Mouse (Mus musculus) brain, embryonic 14.5 days (tissue): Measurements from ENCODE around the gene Relt. TPM values are rescaled to one million over a fixed set of nuclear protein-coding genes. Genes with fewer than 3 reads are reported as not detected.

Experiments used
- DNase-seq: peaks from one replicate; pipeline ENCODE4 v3.0.0-alpha.2; 2011; ENCODE audit warnings: low read depth
- CTCF ChIP-seq: fragments of 200-500 bp; IDR thresholded peaks from 2 replicates; pipeline ENCODE4 v1.5.1; 2012; ENCODE audit warnings: inconsistent platforms, mild to moderate bottlenecking, moderate library complexity, borderline replicate concordance; ENCODE audit not compliant: insufficient read depth, insufficient read length; ENCODE audit errors: extremely low read depth
- POLR2A ChIP-seq: fragments of 200-500 bp; IDR thresholded peaks from 2 replicates; pipeline ENCODE4 v1.6.1; 2012; ENCODE audit warnings: mild to moderate bottlenecking, inconsistent platforms, borderline replicate concordance; ENCODE audit not compliant: poor library complexity, insufficient read depth, insufficient read length, severe bottlenecking; ENCODE audit errors: extremely low read depth
- polyA plus RNA-seq: library from polyadenylated mRNA; depleted of rRNA; stranded (reverse); fragments of >200 nt; gene quantifications from 2 replicates; pipeline ENCODE4 v1.2.3, GENCODE M21; 2012

Relt gene
- polyA plus RNA-seq, 1 experiment, result 6.2 TPM

DNA sequence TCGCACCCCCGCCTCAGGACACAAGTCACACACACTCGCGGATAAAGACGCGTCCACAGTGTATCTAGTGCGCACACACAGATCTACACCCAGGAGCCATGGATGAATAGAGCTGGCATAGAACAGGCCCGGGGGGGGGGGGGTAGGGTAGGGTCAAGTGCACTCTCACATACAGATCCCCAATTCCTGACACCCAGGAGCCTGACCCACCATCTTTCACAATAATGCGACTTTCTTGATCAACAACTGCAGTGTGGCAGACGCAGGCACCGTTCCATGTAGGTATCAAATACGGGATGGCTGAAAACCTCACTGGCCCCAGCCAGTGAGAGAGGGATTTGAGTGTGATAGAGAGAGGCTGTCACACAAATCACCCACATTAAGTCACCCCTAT, 31.6 kb upstream of the Relt start:
- no peak for DNase-seq
- TF ChIP-seq CTCF (no peak), POLR2A (no peak)

- TF ChIP-seq CTCF (no peak), POLR2A (peak; percentile 72)
- peak; percentile 78 for DNase-seq
Measured at GRCm38 (mm10) chr7:100894057-100894832, 31.0 kb upstream of the Relt start.

- TF ChIP-seq CTCF (no peak), POLR2A (no peak)
- DNase-seq, result peak; percentile 66
Measured at GRCm38 (mm10) chr7:100893249-100894056, 30.2 kb upstream of the Relt start.

DNA sequence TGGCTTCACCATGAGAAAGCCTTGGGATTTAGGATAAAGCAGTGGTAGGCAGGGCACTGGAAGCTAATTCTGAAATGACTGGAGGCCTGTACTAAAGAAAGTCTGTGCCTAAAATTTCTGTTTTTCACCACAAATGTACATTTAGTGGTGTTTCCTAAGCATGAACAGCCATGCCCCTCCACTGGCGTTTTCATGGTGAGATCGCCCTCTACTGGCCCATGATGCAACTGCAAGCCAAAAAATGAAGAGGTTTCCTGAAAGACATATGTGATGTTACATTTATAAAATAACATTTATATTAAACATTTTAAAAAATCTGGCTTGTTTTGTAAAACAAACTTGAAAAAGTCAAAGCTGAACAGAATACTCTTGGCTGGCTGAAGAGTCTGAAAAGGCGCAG, 23.3 kb upstream of the Relt start:
- DNase-seq, result peak; percentile 72
- peak; percentile 88 for TF ChIP-seq CTCF
- TF ChIP-seq POLR2A, result no peak

DNA sequence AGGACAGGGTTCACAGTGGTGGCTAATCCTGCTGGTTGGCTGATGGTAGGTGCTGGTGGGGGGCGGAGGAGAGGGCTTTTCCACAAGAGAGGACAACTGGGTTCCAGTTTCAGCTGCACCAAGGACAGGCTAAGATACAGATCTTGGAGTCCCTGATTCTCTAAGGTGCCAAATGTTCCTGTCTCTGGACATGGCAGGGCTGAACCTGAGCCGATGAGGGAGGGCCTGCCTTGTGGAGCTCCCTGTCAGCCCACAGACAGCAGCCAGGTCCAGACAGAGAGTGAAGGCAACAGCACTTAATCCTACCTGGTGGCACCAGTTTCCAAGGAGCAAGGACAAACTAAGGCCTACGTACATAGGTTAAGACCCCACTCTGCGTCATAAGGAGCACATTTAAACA, 21.2 kb upstream of the Relt start:
- TF ChIP-seq CTCF, result no peak
- TF ChIP-seq POLR2A, result no peak
- DNase-seq, result no peak

DNA sequence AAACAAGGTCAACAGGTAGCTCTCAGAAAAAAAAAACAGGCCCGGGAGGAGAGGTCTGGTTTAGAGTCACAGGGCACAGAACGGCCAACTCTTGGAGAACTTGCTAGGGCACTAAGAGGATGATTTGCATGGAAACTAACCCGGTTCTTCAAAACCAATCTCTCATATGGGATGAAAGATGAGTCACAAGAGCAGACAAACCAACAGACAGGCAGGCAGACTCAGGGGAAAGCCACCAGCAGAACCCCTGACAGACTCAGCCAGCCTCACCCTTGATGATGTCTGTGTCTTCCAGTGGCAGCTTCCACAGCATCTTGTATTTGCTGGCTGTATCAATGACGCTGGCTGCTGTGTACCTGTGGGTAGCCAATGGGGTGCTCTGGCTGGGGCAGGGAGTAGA, 18.7 kb upstream of the Relt start:
- DNase-seq, result no peak
- no peak for TF ChIP-seq CTCF
- no peak for TF ChIP-seq POLR2A

- no peak for TF ChIP-seq CTCF
- no peak for DNase-seq
Measured at GRCm38 (mm10) chr7:100881531-100881930, 18.3 kb upstream of the Relt start.

GRCm38 (mm10) chr7:100879595-100879994, 16.3 kb upstream of the Relt start:
- TF ChIP-seq POLR2A (no peak), CTCF (peak; percentile 57)
- DNase-seq, result peak; percentile 55

- TF ChIP-seq POLR2A (no peak), CTCF (no peak)
- no peak for DNase-seq
Measured at GRCm38 (mm10) chr7:100876771-100877170, 13.5 kb upstream of the Relt start.

DNA sequence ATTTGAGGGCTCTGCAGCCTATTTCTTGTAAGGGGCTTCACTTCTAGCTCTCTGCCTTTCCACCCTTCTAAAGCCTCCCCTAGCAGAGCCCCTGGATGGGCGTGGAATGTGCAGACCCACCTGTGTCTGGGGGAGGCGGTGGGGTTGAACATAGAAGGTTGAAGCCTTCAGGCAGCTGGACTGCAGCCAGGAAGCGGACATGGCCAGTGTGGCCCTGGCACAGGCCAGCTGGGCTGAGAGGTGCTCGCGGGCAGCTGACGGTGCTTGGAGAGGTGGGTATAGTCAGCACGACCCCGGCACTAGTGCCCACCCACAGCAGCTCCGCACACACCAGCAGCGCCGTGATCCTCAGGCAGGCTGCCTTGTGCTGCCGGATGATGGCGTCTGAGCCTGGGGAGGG, 13.0 kb upstream of the Relt start:
- TF ChIP-seq CTCF (no peak), POLR2A (no peak)
- no peak for DNase-seq

DNA sequence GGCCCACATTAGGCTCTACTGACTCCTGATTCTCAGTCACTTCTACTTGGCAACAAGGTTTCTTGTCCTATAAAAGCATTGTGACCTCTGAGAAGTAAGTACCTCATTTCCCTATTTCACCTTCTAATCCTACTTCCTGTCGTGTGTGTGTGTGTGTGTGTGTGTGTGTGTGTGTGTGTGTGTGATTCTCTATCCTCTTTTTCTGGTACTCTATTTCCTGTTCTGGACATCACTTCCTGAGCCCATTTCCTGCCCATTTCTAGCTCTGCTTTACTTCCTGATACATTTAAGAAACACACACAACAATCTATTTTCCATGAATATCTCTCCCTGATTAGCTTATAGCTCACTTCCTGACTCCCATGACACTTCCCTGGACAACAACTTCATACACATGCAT, 12.6 kb upstream of the Relt start:
- no peak for DNase-seq
- TF ChIP-seq POLR2A (no peak), CTCF (no peak)

GRCm38 (mm10) chr7:100873197-100873596, 10.0 kb upstream of the Relt start:
- no peak for TF ChIP-seq POLR2A
- no peak for TF ChIP-seq CTCF
- no peak for DNase-seq
